Mouse (Mus musculus): ENCODE data around the gene Gm28363. TPM values are rescaled to one million over a fixed set of nuclear protein-coding genes. Genes with fewer than 3 reads are reported as not detected.
"Not testable (repeated sequence)": the region's sequence is repeated elsewhere in the genome, so short reads cannot be mapped to it uniquely, and the experiment has no call there.

The Gm28363 gene
- not detected for total RNA-seq (2021)

- DNase-seq (ENCODE audit: extremely low spot score in 1 of 2, low spot score in 1 of 2) = not testable (repeated sequence)
Measured at GRCm38 (mm10) chr1:117696831-117697230, at the start of gene Gm28363. Gene Gm28363, plus strand, starts transcription at chr1:117697131.

- not testable (repeated sequence) for DNase-seq (ENCODE audit: extremely low spot score in 1 of 2, low spot score in 1 of 2)
Measured at GRCm38 (mm10) chr1:117650236-117650635, 46.7 kb upstream of the Gm28363 start.

Other genes with a start within 250 kb of the Gm28363 start
- gene B020011L13Rik, start 84.0 kb downstream of the Gm28363 start, total RNA-seq (2021) = not detected
- not detected for gene Gm28360, start 132.9 kb downstream of the Gm28363 start, total RNA-seq (2021)
- gene Gm28168, start 230.9 kb downstream of the Gm28363 start, total RNA-seq (2021) = not detected

Measured in layer of hippocampus, postnatal 25 days (tissue).